Mouse (Mus musculus): Measurements from ENCODE around the gene Ifitm3. TPM values are rescaled to one million over a fixed set of nuclear protein-coding genes. Genes with fewer than 3 reads are reported as not detected.
A peak's percentile ranks its signal among the peaks of the same experiment; 100 is the strongest.

The Ifitm3 gene
- total and polyA plus RNA-seq, 3 experiments: 0.25 TPM; not detected in 2

GRCm38 (mm10) chr7:140990622-140991021 lies 19.9 kb downstream of the Ifitm3 start:
- H3K9ac ChIP-seq (ENCODE audit: insufficient read depth, low read depth): no peak overlapping the region
- DNase-seq (ENCODE audit: extremely low read depth): no peak
- no peak overlapping the region for H3K4me3 ChIP-seq (replicated peaks in 1 of 3; ENCODE audit: low read depth in 2 of 3, low read length in 2 of 3, poor library complexity in 1 of 3)
- no peak overlapping the region for H3K27ac ChIP-seq (ENCODE audit: insufficient read depth, low read depth)
- in situ Hi-C loops (cut with MboI; ENCODE audit: low pct_ligation_motif_present, low pct_unique_long_range_greater_than_20kb, low sequenced_read_pairs): loop anchor here (25.0 kb wide), 1 partner anchor 372 kb away; no protein-coding TSS in a partner anchor
- H3K9me3 ChIP-seq (replicated peaks; ENCODE audit: low read length): peaks cover 6% of the 10 kb centered on the region
- no peak overlapping the region for H3K4me2 ChIP-seq (ENCODE audit: insufficient read depth, low read depth, poor library complexity, severe bottlenecking)
- H3K36me3 ChIP-seq (replicated peaks in 1 of 2; ENCODE audit: control insufficient read depth in 1 of 2, insufficient read depth in 1 of 2, low read length in 1 of 2): no peaks in the 10 kb centered on the region
- H3K27me3 ChIP-seq (replicated peaks): no peaks in the 10 kb centered on the region
- 0 out of 2 replicates have a peak, but pooled peaks have one; percentile 9 for TF ChIP-seq RCOR1 (conservative IDR thresholded peaks at IDR 0.05; ENCODE audit: low read depth, low read length)
- TF ChIP-seq JUN (IDR thresholded peaks at IDR 0.05; ENCODE audit: insufficient read depth, low read depth, low read length): no peak
- TF ChIP-seq CHD2 (IDR thresholded peaks at IDR 0.05; ENCODE audit: low read length): 0 out of 2 replicates have a peak, but pooled peaks have one; percentile 8
- TF ChIP-seq EP300 (IDR thresholded peaks at IDR 0.05; ENCODE audit: low read length): peak; percentile 14; the same call in 1 of the 2 replicates
- dilution Hi-C loops (cut with MboI; ENCODE audit: extremely low pct_ligation_motif_present, extremely low pct_unique_long_range_greater_than_20kb, low sequenced_read_pairs): no loop called here
- H3K4me1 ChIP-seq (ENCODE audit: control insufficient read depth in 1 of 2, insufficient read depth in 2 of 2): peaks cover 29 to 44% of the 10 kb centered on the region in 2 experiments
- no peaks in the 10 kb centered on the region for H3K79me2 ChIP-seq (replicated peaks; ENCODE audit: control insufficient read depth, extremely low read depth, insufficient read depth, poor library complexity, severe bottlenecking)

GRCm38 (mm10) chr7:140990185-140990584 lies 20.4 kb downstream of the Ifitm3 start:
- in situ Hi-C loops (cut with MboI; ENCODE audit: low pct_ligation_motif_present, low pct_unique_long_range_greater_than_20kb, low sequenced_read_pairs) (loop anchor here (25.0 kb wide), 1 partner anchor 372 kb away; no protein-coding TSS in a partner anchor), dilution Hi-C loops (cut with MboI; ENCODE audit: extremely low pct_ligation_motif_present, extremely low pct_unique_long_range_greater_than_20kb, low sequenced_read_pairs) (no loop called here)
- Histone ChIP-seq H3K79me2 (replicated peaks; ENCODE audit: control insufficient read depth, extremely low read depth, insufficient read depth, poor library complexity, severe bottlenecking) (no peaks in the 10 kb centered on the region), H3K4me1 (ENCODE audit: control insufficient read depth in 1 of 2, insufficient read depth in 2 of 2) (peaks cover 29 to 44% of the 10 kb centered on the region in 2 experiments), H3K9ac (ENCODE audit: insufficient read depth, low read depth) (no peak overlapping the region), H3K4me2 (ENCODE audit: insufficient read depth, low read depth, poor library complexity, severe bottlenecking) (no peak overlapping the region), H3K27me3 (replicated peaks) (no peaks in the 10 kb centered on the region), H3K27ac (ENCODE audit: insufficient read depth, low read depth) (no peak overlapping the region), H3K36me3 (replicated peaks in 1 of 2; ENCODE audit: control insufficient read depth in 1 of 2, insufficient read depth in 1 of 2, low read length in 1 of 2) (no peaks in the 10 kb centered on the region), H3K9me3 (replicated peaks; ENCODE audit: low read length) (peaks cover 7% of the 10 kb centered on the region), H3K4me3 (replicated peaks in 1 of 3; ENCODE audit: low read depth in 2 of 3, low read length in 2 of 3, poor library complexity in 1 of 3) (no peak overlapping the region)
- DNase-seq (ENCODE audit: extremely low read depth): no peak
- TF ChIP-seq CHD2 (IDR thresholded peaks at IDR 0.05; ENCODE audit: low read length) (peak; percentile 46; the same call in 1 of the 2 replicates), KAT2A (IDR thresholded peaks at IDR 0.05; ENCODE audit: insufficient replicate concordance, low read length) (no peak)

GRCm38 (mm10) chr7:140989022-140989421 lies 21.5 kb downstream of the Ifitm3 start:
- H3K27me3 ChIP-seq (replicated peaks): no peaks in the 10 kb centered on the region
- TF ChIP-seq MXI1 (IDR thresholded peaks at IDR 0.05; ENCODE audit: low read depth, low read length) (no peak), USF2 (conservative IDR thresholded peaks at IDR 0.05; ENCODE audit: low read depth, low read length) (no peak), KAT2A (IDR thresholded peaks at IDR 0.05; ENCODE audit: insufficient replicate concordance, low read length) (no peak), MAFK (IDR thresholded peaks at IDR 0.05; ENCODE audit: insufficient replicate concordance, low read length) (no peak), MEF2A (IDR thresholded peaks at IDR 0.05; ENCODE audit: borderline replicate concordance, low read depth, low read length) (no peak), ZMIZ1 (IDR thresholded peaks at IDR 0.05; ENCODE audit: low read depth, low read length) (no peak), JUND (conservative IDR thresholded peaks at IDR 0.05; ENCODE audit: low read depth, low read length) (no peak), BHLHE40 (IDR thresholded peaks at IDR 0.05; ENCODE audit: low read depth, low read length) (no peak), GABPA (IDR thresholded peaks at IDR 0.05; ENCODE audit: insufficient replicate concordance, low read depth, low read length) (no peak), USF1 (IDR thresholded peaks at IDR 0.05; ENCODE audit: low read depth, low read length) (no peak), ZKSCAN1 (IDR thresholded peaks at IDR 0.05; ENCODE audit: borderline replicate concordance, low read depth, low read length) (no peak), E2F4 (IDR thresholded peaks at IDR 0.05; ENCODE audit: insufficient replicate concordance, low read depth, low read length) (no peak), CHD1 (IDR thresholded peaks at IDR 0.05; ENCODE audit: low read depth, low read length) (no peak), PAX5 (IDR thresholded peaks at IDR 0.05; ENCODE audit: low read length) (no peak), MAZ (IDR thresholded peaks at IDR 0.05; ENCODE audit: low read depth, low read length) (no peak), EP300 (IDR thresholded peaks at IDR 0.05; ENCODE audit: low read length) (no peak), NRF1 (IDR thresholded peaks at IDR 0.05; ENCODE audit: low read depth, low read length) (no peak)
- H3K4me1 ChIP-seq (ENCODE audit: control insufficient read depth in 1 of 2, insufficient read depth in 2 of 2): peaks cover 29 to 44% of the 10 kb centered on the region in 2 experiments
- no peak overlapping the region for H3K4me2 ChIP-seq (ENCODE audit: insufficient read depth, low read depth, poor library complexity, severe bottlenecking)
- no peak overlapping the region for H3K9ac ChIP-seq (ENCODE audit: insufficient read depth, low read depth)
- H3K9me3 ChIP-seq (replicated peaks; ENCODE audit: low read length): peaks cover 7% of the 10 kb centered on the region
- no peak for DNase-seq (ENCODE audit: extremely low read depth)
- no peaks in the 10 kb centered on the region for H3K79me2 ChIP-seq (replicated peaks; ENCODE audit: control insufficient read depth, extremely low read depth, insufficient read depth, poor library complexity, severe bottlenecking)
- no peak overlapping the region for H3K4me3 ChIP-seq (replicated peaks in 1 of 3; ENCODE audit: low read depth in 2 of 3, low read length in 2 of 3, poor library complexity in 1 of 3)
- in situ Hi-C loops (cut with MboI; ENCODE audit: low pct_ligation_motif_present, low pct_unique_long_range_greater_than_20kb, low sequenced_read_pairs): loop anchor here (25.0 kb wide), 1 partner anchor 373 kb away; no protein-coding TSS in a partner anchor
- peak overlapping the region; percentile 21; the same call in 1 of the 2 replicates for H3K27ac ChIP-seq (ENCODE audit: insufficient read depth, low read depth)
- dilution Hi-C loops (cut with MboI; ENCODE audit: extremely low pct_ligation_motif_present, extremely low pct_unique_long_range_greater_than_20kb, low sequenced_read_pairs): no loop called here
- H3K36me3 ChIP-seq (replicated peaks in 1 of 2; ENCODE audit: control insufficient read depth in 1 of 2, insufficient read depth in 1 of 2, low read length in 1 of 2): no peaks in the 10 kb centered on the region
